Mouse (Mus musculus) limb, embryonic 14.5 days (tissue): ENCODE measurements around the gene Ppm1m. TPM values are rescaled to one million over a fixed set of nuclear protein-coding genes. Genes with fewer than 3 reads are reported as not detected.

Experiments
- ATAC-seq: fragments of 200-750 bp; cut with Nextera tagmentation; 2 replicates; pipeline ENCODE4 v1.8.0; 2017; ENCODE audit warnings: low read depth, moderate number of reproducible peaks, moderate TSS enrichment; ENCODE audit not compliant: low FRiP score
- DNase-seq: peaks from one replicate; pipeline ENCODE4 v3.0.0-alpha.2; 2015; ENCODE audit warnings: low spot score
- H3K27ac ChIP-seq: fragments of 300-500 bp; sonication (generic); replicated peaks from 2 replicates; pipeline ENCODE4 v1.5.1; 2014; ENCODE audit warnings: low read depth, mild to moderate bottlenecking, low read length, moderate library complexity, mixed read lengths
- H3K27me3 ChIP-seq: fragments of 300-500 bp; sonication (generic); 2 replicates; pipeline ENCODE4 v1.6.1; 2014; ENCODE audit warnings: low read length, mixed read lengths; ENCODE audit not compliant: control insufficient read depth, insufficient read depth
- H3K36me3 ChIP-seq: fragments of 300-500 bp; sonication (generic); 2 replicates; pipeline ENCODE4 v1.6.1; 2014; ENCODE audit warnings: mild to moderate bottlenecking, low read length, moderate library complexity, mixed read lengths; ENCODE audit not compliant: control insufficient read depth, insufficient read depth
- H3K4me1 ChIP-seq: fragments of 300-500 bp; sonication (generic); 2 replicates; pipeline ENCODE4 v1.6.1; 2014; ENCODE audit warnings: antibody characterized with exemption, low read length, mixed read lengths; ENCODE audit not compliant: control insufficient read depth, insufficient read depth
- H3K4me2 ChIP-seq: fragments of 300-500 bp; sonication (generic); replicated peaks from 2 replicates; pipeline ENCODE4 v1.6.1; 2014; ENCODE audit warnings: low read depth, mild to moderate bottlenecking, low read length, moderate library complexity; ENCODE audit not compliant: severe bottlenecking
- H3K4me3 ChIP-seq: fragments of 300-500 bp; sonication (generic); replicated peaks from 2 replicates; pipeline ENCODE4 v1.5.1; 2014; ENCODE audit warnings: low read length
- H3K9ac ChIP-seq: fragments of 300-500 bp; sonication (generic); 2 replicates; pipeline ENCODE4 v1.6.1; 2014; ENCODE audit warnings: mild to moderate bottlenecking, low read depth, low read length, moderate library complexity; ENCODE audit not compliant: severe bottlenecking
- H3K9me3 ChIP-seq: fragments of 300-500 bp; sonication (generic); 2 replicates; pipeline ENCODE4 v1.6.1; 2016; ENCODE audit warnings: low read length; ENCODE audit not compliant: control insufficient read depth
- POLR2A ChIP-seq: fragments of 200-500 bp; IDR thresholded peaks from 2 replicates; pipeline ENCODE4 v1.8.0; 2012; ENCODE audit warnings: inconsistent platforms, mild to moderate bottlenecking, moderate library complexity, borderline replicate concordance; ENCODE audit not compliant: insufficient read depth, insufficient read length; ENCODE audit errors: extremely low read depth
- WGBS: fragments of 180-500 bp; shearing (Covaris S2); extraction: QIAGEN DNeasy Blood & Tissue Kit; methylation state at CpG from one replicate; pipeline ENCODE4 v1.1.7; 2014; 5-methylcytosine and 5-hydroxymethylcytosine counted together
- polyA plus RNA-seq, 2 experiments: library from polyadenylated mRNA; depleted of rRNA in 1 of 2; stranded (reverse) in 1 of 2; unstranded in 1 of 2; fragments of >200 nt; fragmentation: Nextera tagmentation in 1 of 2; extraction: Ambion mirVana in 1 of 2; gene quantifications; 2 replicates each; pipeline versions ENCODE4 v1.2.1 to v1.2.3; 2012 to 2014

Gene Ppm1m
- polyA plus RNA-seq, 2 experiments: 39.2 to 87.0 TPM

GRCm38 (mm10) chr9:106203990-106204851, 4.7 kb upstream of the Ppm1m start:
- Histone ChIP-seq H3K4me3 (peak overlapping the region; percentile 51), H3K4me1 (peaks cover 18% of the 10 kb centered on the region), H3K9ac (0 out of 2 replicates have a peak overlapping the region, but pooled peaks have one; percentile 69), H3K36me3 (peaks cover 17% of the 10 kb centered on the region), H3K4me2 (peak overlapping the region; percentile 60), H3K27me3 (no peaks in the 10 kb centered on the region), H3K27ac (no peak overlapping the region), H3K9me3 (no peaks in the 10 kb centered on the region)
- ATAC-seq (no peak), DNase-seq (no peak)
- 74% methylated on average over 7 of the region's 7 CpGs for WGBS
- no peak for TF ChIP-seq POLR2A

- 2% methylated on average over 46 of the region's 61 CpGs for WGBS
- TF ChIP-seq POLR2A: peak; percentile 80
- no peaks in the 10 kb centered on the region for H3K9me3 ChIP-seq
- no peaks in the 10 kb centered on the region for H3K27me3 ChIP-seq
- peak within 1 kb of the TSS; percentile 6; the same call in 1 of the 2 replicates for H3K27ac ChIP-seq
- peak within 1 kb of the TSS; percentile 60 for H3K4me2 ChIP-seq
- peaks cover 7% of the 10 kb centered on the region; the same call in 1 of the 2 replicates for H3K36me3 ChIP-seq
- peaks cover 18% of the 10 kb centered on the region for H3K4me1 ChIP-seq
- peak within 1 kb of the TSS; percentile 69 for H3K9ac ChIP-seq
- ATAC-seq (peak; percentile 90), DNase-seq (peak; percentile 96)
- peak within 1 kb of the TSS; percentile 51 for H3K4me3 ChIP-seq
These were observed 3.5 kb upstream of the Ppm1m start, which contains the start of gene Twf2 for GRCm38 (mm10) chr9:106202819-106203636. Twf2 (plus strand) TSS chr9:106203108.

- DNase-seq (no peak), ATAC-seq (no peak)
- TF ChIP-seq POLR2A: no peak
- no peaks in the 10 kb centered on the region for H3K9me3 ChIP-seq
- WGBS: 90% methylated on average over 3 of the region's 3 CpGs
- H3K27me3 ChIP-seq: no peaks in the 10 kb centered on the region
- H3K4me3 ChIP-seq: 0 out of 2 replicates have a peak overlapping the region, but pooled peaks have one; percentile 51
- H3K4me1 ChIP-seq: peaks cover 26% of the 10 kb centered on the region
- H3K9ac ChIP-seq: no peak overlapping the region
- peak overlapping the region; percentile 60; the same call in 1 of the 2 replicates for H3K4me2 ChIP-seq
- no peak overlapping the region for H3K27ac ChIP-seq
- H3K36me3 ChIP-seq: peaks cover 5% of the 10 kb centered on the region; the same call in 1 of the 2 replicates
These were observed 2.3 kb upstream of the Ppm1m start for GRCm38 (mm10) chr9:106201895-106202294.

- Histone ChIP-seq H3K4me3 (peak overlapping the region; percentile 66), H3K4me1 (peaks cover 24% of the 10 kb centered on the region), H3K9me3 (no peaks in the 10 kb centered on the region), H3K9ac (peak overlapping the region; percentile 76), H3K27me3 (no peaks in the 10 kb centered on the region), H3K27ac (peak overlapping the region; percentile 39; the same call in 1 of the 2 replicates), H3K36me3 (peaks cover 30% of the 10 kb centered on the region), H3K4me2 (peak overlapping the region; percentile 56)
- DNase-seq (peak; percentile 52), ATAC-seq (peak; percentile 64)
- no peak for TF ChIP-seq POLR2A
- 0% methylated on average over 17 of the region's 51 CpGs for WGBS
These were observed 536 bp downstream of the Ppm1m start for GRCm38 (mm10) chr9:106198962-106199458.

- Histone ChIP-seq H3K27ac (no peak overlapping the region), H3K4me2 (peak overlapping the region; percentile 56; the same call in 1 of the 2 replicates), H3K27me3 (no peaks in the 10 kb centered on the region), H3K4me3 (no peak overlapping the region), H3K36me3 (peaks cover 32% of the 10 kb centered on the region), H3K4me1 (peaks cover 17% of the 10 kb centered on the region), H3K9ac (no peak overlapping the region), H3K9me3 (no peaks in the 10 kb centered on the region)
- TF ChIP-seq POLR2A: no peak
- ATAC-seq (no peak), DNase-seq (no peak)
- WGBS: 86% methylated on average over 9 of the region's 9 CpGs
These were observed 1.8 kb downstream of the Ppm1m start for GRCm38 (mm10) chr9:106197732-106198131.
